Mouse (Mus musculus) heart, embryonic 14.5 days (tissue): Measurements from ENCODE around the gene Slc4a2. TPM values are rescaled to one million over a fixed set of nuclear protein-coding genes. Genes with fewer than 3 reads are reported as not detected.

ENCODE experiments used
- ATAC-seq: fragments of 200-750 bp; cut with Nextera tagmentation; 2 replicates; pipeline ENCODE4 v1.8.0; 2017; ENCODE audit warnings: low read depth, moderate TSS enrichment; ENCODE audit not compliant: insufficient number of reproducible peaks, insufficient read depth, low FRiP score
- H3K27ac ChIP-seq, 2 experiments: fragments of 200-500 bp in 1 of 2; fragments of 300-500 bp in 1 of 2; sonication (generic) in 1 of 2; replicated peaks in 1 of 2; 2 replicates each; pipeline ENCODE4 v1.5.1; 2012 to 2014; ENCODE audit warnings: low read depth in 2 of 2, low read length in 2 of 2, control low read depth in 1 of 2, mild to moderate bottlenecking in 1 of 2, mixed read lengths in 1 of 2; ENCODE audit not compliant: control insufficient read depth in 1 of 2, insufficient read depth in 1 of 2
- H3K27me3 ChIP-seq: fragments of 300-500 bp; sonication (generic); 2 replicates; pipeline ENCODE4 v1.6.1; 2014; ENCODE audit warnings: mild to moderate bottlenecking, low read length, control low read depth; ENCODE audit not compliant: control insufficient read depth, insufficient read depth
- H3K36me3 ChIP-seq: fragments of 300-500 bp; sonication (generic); 2 replicates; pipeline ENCODE4 v1.6.1; 2014; ENCODE audit warnings: mild to moderate bottlenecking, control low read depth, low read length, mixed read lengths; ENCODE audit not compliant: control insufficient read depth, insufficient read depth
- H3K4me1 ChIP-seq, 2 experiments: fragments of 200-500 bp in 1 of 2; fragments of 300-500 bp in 1 of 2; sonication (generic) in 1 of 2; 2 replicates each; pipeline ENCODE4 v1.6.1; 2012 to 2014; ENCODE audit warnings: low read length in 2 of 2, control low read depth in 1 of 2, mixed read lengths in 1 of 2; ENCODE audit not compliant: control insufficient read depth in 2 of 2, insufficient read depth in 2 of 2
- H3K4me2 ChIP-seq: fragments of 300-500 bp; sonication (generic); 2 replicates; pipeline ENCODE4 v1.6.1; 2014; ENCODE audit warnings: mild to moderate bottlenecking, low read length
- H3K4me3 ChIP-seq, 2 experiments: fragments of 200-500 bp in 1 of 2; fragments of 300-500 bp in 1 of 2; sonication (generic) in 1 of 2; 2 replicates each; pipeline ENCODE4 v1.5.1; 2012 to 2014; ENCODE audit warnings: low read length in 2 of 2, mild to moderate bottlenecking in 2 of 2, control low read depth in 1 of 2, low read depth in 1 of 2, moderate library complexity in 1 of 2; ENCODE audit not compliant: control insufficient read depth in 1 of 2, insufficient read depth in 1 of 2
- H3K9ac ChIP-seq: fragments of 300-500 bp; sonication (generic); 2 replicates; pipeline ENCODE4 v1.6.1; 2014; ENCODE audit warnings: mild to moderate bottlenecking, low read length
- H3K9me3 ChIP-seq: fragments of 300-500 bp; sonication (generic); 2 replicates; pipeline ENCODE4 v1.6.1; 2016; ENCODE audit warnings: low read length, control low read depth; ENCODE audit not compliant: control insufficient read depth
- WGBS: fragments of 180-500 bp; shearing (Covaris S2); extraction: QIAGEN DNeasy Blood & Tissue Kit; methylation state at CpG from one replicate; pipeline ENCODE4 v1.1.7; 2014; 5-methylcytosine and 5-hydroxymethylcytosine counted together
- polyA plus RNA-seq: library from polyadenylated mRNA; unstranded; fragments of >200 nt; fragmentation: Nextera tagmentation; extraction: Ambion mirVana; gene quantifications from 2 replicates; pipeline ENCODE4 v1.2.1, GENCODE M21; 2014

Slc4a2 gene
- polyA plus RNA-seq, 1 experiment from 2014 or later: 18.7 TPM

DNA sequence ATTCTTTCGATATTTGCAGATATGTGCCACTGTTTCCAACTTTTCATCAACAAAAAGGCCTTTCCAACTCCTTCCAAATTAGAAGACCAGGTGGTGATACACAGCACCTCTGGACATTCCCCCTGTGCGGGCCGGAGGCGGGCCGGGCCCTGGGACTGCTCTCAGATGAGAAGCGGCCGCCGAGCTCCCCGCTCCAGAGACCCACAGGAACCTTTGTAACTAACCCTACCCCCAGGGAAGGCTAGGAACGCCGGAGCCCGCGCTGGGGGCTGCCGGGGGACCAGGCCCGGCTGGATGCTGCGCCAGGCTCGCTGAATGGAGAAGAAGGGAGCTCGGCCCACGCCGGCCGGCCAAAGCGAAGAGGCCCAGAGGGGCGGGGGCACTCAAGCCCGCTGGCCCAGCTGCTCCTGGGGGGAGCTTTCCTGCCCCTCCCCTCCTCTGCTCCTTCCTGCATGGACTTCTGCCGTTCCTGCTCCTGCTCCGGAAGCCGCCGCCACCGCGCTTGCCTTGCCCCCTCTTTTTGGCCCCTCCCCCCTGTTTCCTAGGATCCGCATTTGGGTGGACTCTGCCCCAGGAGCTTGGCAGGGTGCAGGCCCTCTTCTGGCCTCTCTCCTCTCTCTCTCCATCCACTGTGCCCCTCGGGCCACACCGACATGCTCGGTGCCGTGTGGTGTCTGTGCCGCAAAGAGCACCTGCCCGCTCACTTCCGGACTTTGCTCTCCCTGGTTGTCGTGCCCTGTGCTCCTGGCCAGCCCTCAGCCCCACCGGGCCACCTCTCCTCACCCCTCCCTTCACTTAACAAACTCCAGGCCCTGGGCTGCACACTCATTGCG, 58.8 kb downstream of the Slc4a2 start:
- no peak overlapping the region for H3K27ac ChIP-seq

DNA sequence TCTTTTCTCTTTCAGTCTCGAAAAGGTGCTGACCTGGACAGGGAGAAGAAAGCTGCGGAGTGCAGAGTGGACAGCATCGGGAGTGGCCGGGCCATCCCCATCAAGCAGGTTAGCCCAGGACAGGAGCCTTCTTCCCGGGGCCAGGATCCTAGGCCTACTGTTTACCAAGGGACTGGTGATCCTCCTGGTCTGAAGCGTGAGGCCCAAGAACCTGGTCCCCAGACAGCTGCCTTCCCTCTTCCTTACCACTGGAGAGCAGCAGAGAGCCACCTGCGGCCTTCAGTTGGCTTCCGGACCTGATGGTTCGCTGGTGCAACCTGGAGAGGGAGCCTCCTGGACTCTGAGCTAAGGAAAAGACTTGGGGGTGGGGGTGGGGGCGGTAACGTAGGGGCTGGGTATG, 59.7 kb downstream of the Slc4a2 start:
- H3K27ac ChIP-seq: no peak overlapping the region
- H3K9ac ChIP-seq: no peak overlapping the region
- ATAC-seq: no peak; the same call in 1 of the 2 replicates
- H3K36me3 ChIP-seq: peaks cover 79% of the 10 kb centered on the region
- WGBS: 32% methylated on average over 11 of the region's 11 CpGs
- H3K9me3 ChIP-seq: no peaks in the 10 kb centered on the region
- peaks cover 6% of the 10 kb centered on the region; the same call in 1 of the 2 replicates for H3K27me3 ChIP-seq
- H3K4me1 ChIP-seq: peaks cover 0 to 2% of the 10 kb centered on the region in 2 experiments; a peak in 2 of 4 replicates
- no peak overlapping the region for H3K4me2 ChIP-seq
- H3K4me3 ChIP-seq: no peak overlapping the region

More for the DNA sequence above, 58.8 kb downstream of the Slc4a2 start:
- no peak for ATAC-seq
- H3K4me3 ChIP-seq: no peak overlapping the region
- H3K9ac ChIP-seq: no peak overlapping the region
- H3K27me3 ChIP-seq: peaks cover 6% of the 10 kb centered on the region; the same call in 1 of the 2 replicates
- peaks cover 79% of the 10 kb centered on the region for H3K36me3 ChIP-seq
- WGBS: 66% methylated on average over 40 of the region's 41 CpGs
- no peaks in the 10 kb centered on the region for H3K9me3 ChIP-seq
- no peak overlapping the region for H3K4me2 ChIP-seq
- H3K4me1 ChIP-seq: peaks cover 0 to 2% of the 10 kb centered on the region in 2 experiments; a peak in 2 of 4 replicates

DNA sequence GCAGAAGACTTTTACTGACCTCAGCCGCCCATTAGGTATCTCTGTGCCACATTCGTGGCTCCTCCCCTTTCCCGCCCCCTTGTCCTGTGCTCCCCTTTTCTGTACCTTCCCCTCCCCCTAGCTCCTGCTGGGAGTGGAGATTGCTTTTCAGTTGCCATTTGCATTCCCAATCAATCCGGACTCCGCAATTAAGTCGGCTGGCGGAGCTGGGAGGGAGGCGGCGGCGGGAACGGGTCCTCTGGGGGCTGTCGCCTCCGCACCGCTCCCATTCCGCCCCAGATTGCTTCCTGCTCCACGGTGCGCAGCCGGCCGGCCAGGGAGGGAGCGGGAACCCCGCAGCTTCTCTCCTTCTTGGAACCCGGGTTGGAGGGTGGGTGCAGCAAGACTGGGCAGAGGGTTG, 61.3 kb downstream of the Slc4a2 start:
- no peak overlapping the region for H3K4me3 ChIP-seq
- WGBS: 38% methylated on average over 22 of the region's 22 CpGs
- H3K4me2 ChIP-seq: peak overlapping the region; percentile 40
- peaks cover 0 to 2% of the 10 kb centered on the region in 2 experiments; a peak in 2 of 4 replicates for H3K4me1 ChIP-seq
- ATAC-seq: no peak
- no peak overlapping the region for H3K27ac ChIP-seq
- peaks cover 79% of the 10 kb centered on the region for H3K36me3 ChIP-seq
- H3K27me3 ChIP-seq: peaks cover 6% of the 10 kb centered on the region; the same call in 1 of the 2 replicates
- 0 out of 2 replicates have a peak overlapping the region, but pooled peaks have one; percentile 28 for H3K9ac ChIP-seq
- H3K9me3 ChIP-seq: no peaks in the 10 kb centered on the region

DNA sequence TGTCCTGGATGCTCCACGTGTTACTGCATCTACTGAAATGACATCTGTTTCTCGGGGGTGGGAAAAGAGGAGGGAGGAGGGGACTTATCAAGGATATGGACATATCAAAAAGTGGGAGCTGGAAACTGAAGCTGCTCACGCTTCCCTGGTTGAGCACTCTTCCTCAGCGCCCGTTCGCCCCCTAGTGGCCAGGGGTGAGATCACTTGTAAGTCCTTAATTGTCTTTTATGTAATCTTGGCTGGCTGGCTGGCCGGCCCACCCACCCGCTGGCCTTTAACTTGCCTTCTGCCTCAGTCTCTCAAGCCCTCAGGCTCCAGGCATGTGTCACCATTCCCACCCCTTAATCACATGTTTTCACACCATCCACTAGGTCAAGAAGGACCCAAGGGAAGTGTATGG, 62.5 kb downstream of the Slc4a2 start:
- peaks cover 79% of the 10 kb centered on the region for H3K36me3 ChIP-seq
- no peak overlapping the region for H3K9ac ChIP-seq
- 5% methylated on average over 8 of the region's 8 CpGs for WGBS
- ATAC-seq: no peak
- no peak overlapping the region for H3K4me2 ChIP-seq
- peaks cover 6% of the 10 kb centered on the region; the same call in 1 of the 2 replicates for H3K27me3 ChIP-seq
- H3K9me3 ChIP-seq: no peaks in the 10 kb centered on the region
- peaks cover 0 to 2% of the 10 kb centered on the region in 2 experiments; a peak in 2 of 4 replicates for H3K4me1 ChIP-seq
- no peak overlapping the region for H3K4me3 ChIP-seq
- no peak overlapping the region for H3K27ac ChIP-seq

DNA sequence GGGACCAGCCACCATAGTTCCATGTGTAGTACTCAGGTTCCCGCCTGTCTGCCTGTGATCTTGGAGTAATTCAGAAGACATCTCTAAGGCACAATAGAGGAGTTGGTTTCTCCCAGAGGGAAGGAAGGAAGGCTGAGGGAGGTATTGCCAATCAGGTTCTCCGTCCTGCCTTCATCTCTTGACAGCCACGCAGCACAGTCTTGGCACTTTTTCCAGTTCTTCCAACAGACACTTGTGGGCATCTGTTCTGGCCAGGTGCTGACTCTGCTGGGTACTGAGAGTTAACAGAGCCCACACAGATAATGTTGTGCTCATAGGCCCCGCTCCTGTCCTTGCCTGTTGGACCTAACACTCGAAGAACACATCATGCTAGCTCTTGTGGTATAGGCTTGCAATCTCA, 63.1 kb downstream of the Slc4a2 start:
- no peak overlapping the region for H3K4me2 ChIP-seq
- no peak overlapping the region for H3K4me3 ChIP-seq
- no peak overlapping the region for H3K9ac ChIP-seq
- 84% methylated on average over 5 of the region's 5 CpGs for WGBS
- H3K9me3 ChIP-seq: no peaks in the 10 kb centered on the region
- peaks cover 80% of the 10 kb centered on the region for H3K36me3 ChIP-seq
- peaks cover 0 to 2% of the 10 kb centered on the region in 2 experiments; a peak in 2 of 4 replicates for H3K4me1 ChIP-seq
- ATAC-seq: no peak
- peaks cover 6% of the 10 kb centered on the region; the same call in 1 of the 2 replicates for H3K27me3 ChIP-seq
- no peak overlapping the region for H3K27ac ChIP-seq

DNA sequence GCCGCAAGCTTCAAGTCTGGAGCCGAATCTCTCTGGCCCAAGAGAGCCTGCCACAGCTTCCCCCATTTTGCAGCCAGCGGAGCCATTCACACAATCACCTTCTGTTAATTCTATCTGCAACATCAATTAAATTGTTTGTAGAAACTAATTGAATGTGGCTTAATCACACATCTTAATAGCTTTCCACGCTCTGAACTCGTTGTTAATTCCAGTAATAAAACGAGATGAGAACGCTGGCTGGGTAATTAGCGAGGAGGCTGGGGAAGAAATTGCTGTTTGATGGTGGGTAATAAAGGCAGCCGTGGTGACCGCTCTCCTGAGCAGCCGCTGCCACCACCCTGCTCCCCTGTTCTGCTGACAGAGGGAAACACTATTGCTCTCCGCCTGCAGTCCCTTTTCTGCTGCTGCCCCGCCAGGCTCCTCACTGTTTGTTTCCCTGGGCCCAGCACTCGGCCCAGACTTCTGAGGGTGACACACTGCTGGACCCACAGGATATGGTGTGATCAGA, 66.8 kb downstream of the Slc4a2 start:
- ATAC-seq: no peak
- WGBS: 87% methylated on average over 14 of the region's 14 CpGs
- Histone ChIP-seq H3K4me1 (no peaks in the 10 kb centered on the region; a peak in 1 of 4 replicates), H3K9me3 (no peaks in the 10 kb centered on the region), H3K4me2 (no peak overlapping the region), H3K4me3 (no peak overlapping the region), H3K36me3 (peaks cover 89% of the 10 kb centered on the region), H3K9ac (no peak overlapping the region), H3K27me3 (no peaks in the 10 kb centered on the region), H3K27ac (no peak overlapping the region)
